Mouse (Mus musculus) layer of hippocampus, postnatal 14 days (tissue): ENCODE measurements around the gene Ptgir. TPM values are rescaled to one million over a fixed set of nuclear protein-coding genes. Genes with fewer than 3 reads are reported as not detected.

Source experiments
- total RNA-seq, 2 experiments: library from RNA; stranded (reverse); gene quantifications; 2 replicates each; pipeline ENCODE4 v1.2.3; 2021

Ptgir gene
- total RNA-seq, 2 experiments from 2014 or later, result 0.28 TPM; not detected in 1

Other genes starting within 250 kb of the Ptgir start
- gene Ceacam15, start 230.8 kb upstream of the Ptgir start, total RNA-seq, result not detected
- not detected for gene Ceacam9, start 184.6 kb upstream of the Ptgir start, total RNA-seq
- 100 to 1,000 TPM; 337 to 357 TPM for gene Ap2s1, start 168.1 kb upstream of the Ptgir start, total RNA-seq
- gene Slc1a5, start 125.2 kb upstream of the Ptgir start, total RNA-seq, result 1 to 10 TPM; 5.5 to 5.8 TPM
- gene Strn4, start 90.6 kb upstream of the Ptgir start, total RNA-seq, result 100 to 1,000 TPM; 279 to 300 TPM
- 10 to 100 TPM; 45.9 to 46.2 TPM for gene Fkrp, start 89.8 kb upstream of the Ptgir start, total RNA-seq
- 1 to 10 TPM; 6.8 to 9.1 TPM for gene Prkd2, start 63.6 kb upstream of the Ptgir start, total RNA-seq
- gene Dact3, start 31.2 kb upstream of the Ptgir start, total RNA-seq, result 100 to 1,000 TPM; 115 to 120 TPM
- gene Gng8, start 14.7 kb upstream of the Ptgir start, total RNA-seq, result 1 to 10 TPM; 1.5 to 1.9 TPM
- gene Calm3, start 17.6 kb downstream of the Ptgir start, total RNA-seq, result 1,000 to 10,000 TPM; 2,318 to 2,416 TPM
- gene Pnmal2, start 38.2 kb downstream of the Ptgir start, total RNA-seq, result 100 to 1,000 TPM; 240 to 246 TPM
- gene Pnmal1, start 53.2 kb downstream of the Ptgir start, total RNA-seq, result 10 to 100 TPM; 72.5 to 74.5 TPM
- gene Gm42372, start 76.6 kb downstream of the Ptgir start, total RNA-seq, result 10 to 100 TPM; 46.2 to 49.3 TPM
- 1 to 10 TPM; 3.0 to 3.1 TPM for gene Ccdc8, start 86.2 kb downstream of the Ptgir start, total RNA-seq
- 100 to 1,000 TPM; 149 to 163 TPM for gene Ppp5c, start 121.4 kb downstream of the Ptgir start, total RNA-seq
- gene Hif3a, start 155.9 kb downstream of the Ptgir start, total RNA-seq, result 10 to 100 TPM; 13.7 to 18.7 TPM
- gene Psg16, start 167.6 kb downstream of the Ptgir start, total RNA-seq, result 1 to 10 TPM; 3.4 TPM
- under 1 TPM in 1 of 2 experiments, not detected in 1; 0.14 TPM for gene Ceacam3, start 243.8 kb downstream of the Ptgir start, total RNA-seq